Mouse (Mus musculus): ENCODE data around the gene Gm21985.

- TF ChIP-seq POLR2A (IDR thresholded peaks at IDR 0.05; ENCODE audit: control insufficient read depth, extremely low read depth, insufficient read depth, low read length, poor library complexity), result no peak
- no peak for TF ChIP-seq CTCF (IDR thresholded peaks at IDR 0.05; ENCODE audit: borderline replicate concordance, control insufficient read depth, extremely low read depth, insufficient read depth, low read length, poor library complexity)
Measured at GRCm38 (mm10) chr2:112224356-112224755, 41.8 kb upstream of the Gm21985 start.
